In genomic region chr10:35443911-35444310, GRCm38 (mm10) we compare ENCODE assay signal across 21 mouse cellular contexts.
"Had no signal": no experiment of that assay in that cellular context is flagged by ENCODE, and none has a peak within 500 bp of the region (broad histone marks: within the 10 kb centered on the region; RNA-seq: fewer than 3 reads in every experiment).

No protein-coding gene starts in this region.

- H3K27ac ChIP-seq: heart, adult 2 months; heart, embryonic 13.5 days; heart, embryonic 15.5 days; hindbrain, embryonic 13.5 days; hindbrain, embryonic 15.5 days; hindbrain, postnatal 0 days; limb, embryonic 10.5 days; limb, embryonic 12.5 days; liver, embryonic 13.5 days; liver, embryonic 15.5 days had no signal

- DNase-seq: gastrocnemius, postnatal 14 days; gastrocnemius, postnatal 36 days; heart, adult 11 months; heart, adult 2 months; heart, postnatal 14 days; heart, postnatal 36 days; kidney, adult 11 months; kidney, postnatal 25 days; layer of hippocampus, adult 9-11 months; layer of hippocampus, postnatal 36 days; liver; liver, embryonic 13.5 days; liver, postnatal 0 days had no signal

- H3K4me1 ChIP-seq: heart, embryonic 13.5 days; heart, embryonic 15.5 days; hindbrain, embryonic 13.5 days; hindbrain, embryonic 15.5 days; limb, embryonic 10.5 days; limb, embryonic 12.5 days; liver, embryonic 13.5 days; liver, embryonic 15.5 days had no signal

- H3K27me3 ChIP-seq: heart, embryonic 13.5 days; heart, embryonic 15.5 days; hindbrain, embryonic 13.5 days; hindbrain, embryonic 15.5 days; limb, embryonic 12.5 days; liver, embryonic 13.5 days; liver, embryonic 15.5 days had no signal

- H3K4me3 ChIP-seq: heart, adult 2 months; heart, embryonic 13.5 days; heart, embryonic 15.5 days; hindbrain, embryonic 13.5 days; hindbrain, embryonic 15.5 days; limb, embryonic 10.5 days; limb, embryonic 12.5 days; liver, embryonic 13.5 days; liver, embryonic 15.5 days had no signal

- H3K36me3 ChIP-seq: heart, embryonic 13.5 days; heart, embryonic 15.5 days; hindbrain, embryonic 13.5 days; hindbrain, embryonic 15.5 days; limb, embryonic 10.5 days; limb, embryonic 12.5 days; liver, embryonic 13.5 days; liver, embryonic 15.5 days had no signal
